Mouse (Mus musculus) layer of hippocampus, postnatal 10 days (tissue): Measurements from ENCODE around the gene Impad1. TPM values are rescaled to one million over a fixed set of nuclear protein-coding genes. Genes with fewer than 3 reads are reported as not detected.
A peak's percentile ranks its signal among the peaks of the same experiment; 100 is the strongest.

ENCODE experiments used
- DNase-seq, 2 experiments: peaks; one replicate each; pipeline ENCODE4 v3.0.0; 2021; ENCODE audit warnings: low spot score in 2 of 2
- long read RNA-seq: library from polyadenylated mRNA; stranded (forward); transcript quantifications from one replicate; pipeline ENCODE4 v2.0.0, GENCODE M21; 2023
- total RNA-seq, 2 experiments: library from RNA; stranded (reverse); gene quantifications; 2 replicates each; pipeline ENCODE4 v1.2.3; 2021

Impad1 gene
- 10 to 100 TPM; 82.8 to 83.4 TPM for total RNA-seq
- long read RNA-seq, full-length matches to known transcripts, result 13 of 24 reads
- long read RNA-seq, partial matches to known transcripts, result 11 of 24 reads
- long read RNA-seq, other reads (novel, unspliced or antisense), result 0 of 24 reads

- DNase-seq, result peak; percentile 86 to 90
These were observed at the start of gene Impad1 for GRCm38 (mm10) chr4:4792992-4793834. Gene Impad1 (minus strand): TSS chr4:4793355.

GRCm38 (mm10) chr4:4840145-4840544 is 47.0 kb upstream of the Impad1 start:
- no peak for DNase-seq

- no peak for DNase-seq
These were observed 40.7 kb upstream of the Impad1 start for GRCm38 (mm10) chr4:4833789-4834295.

GRCm38 (mm10) chr4:4828131-4828530 is 35.0 kb upstream of the Impad1 start:
- DNase-seq, result no peak

GRCm38 (mm10) chr4:4822119-4822518 is 29.0 kb upstream of the Impad1 start:
- no peak for DNase-seq

GRCm38 (mm10) chr4:4792141-4792991 is 789 bp downstream of the Impad1 start:
- DNase-seq, result peak; percentile 55 to 67

GRCm38 (mm10) chr4:4791180-4791579 is 2.0 kb downstream of the Impad1 start:
- DNase-seq, result no peak

- DNase-seq, result no peak
These were observed 8.0 kb downstream of the Impad1 start for GRCm38 (mm10) chr4:4785169-4785568.

- no peak for DNase-seq
These were observed 8.8 kb downstream of the Impad1 start for GRCm38 (mm10) chr4:4784305-4784704.

GRCm38 (mm10) chr4:4783686-4783957 is 9.5 kb downstream of the Impad1 start:
- no peak for DNase-seq

GRCm38 (mm10) chr4:4782882-4783685 is 10.1 kb downstream of the Impad1 start:
- DNase-seq, result no peak

GRCm38 (mm10) chr4:4779265-4779770 is 13.8 kb downstream of the Impad1 start:
- DNase-seq, result no peak

GRCm38 (mm10) chr4:4771523-4772114 is 21.5 kb downstream of the Impad1 start:
- no peak for DNase-seq

GRCm38 (mm10) chr4:4765806-4766205 is 27.3 kb downstream of the Impad1 start:
- no peak for DNase-seq

GRCm38 (mm10) chr4:4758376-4758775 is 34.8 kb downstream of the Impad1 start:
- DNase-seq, result no peak

GRCm38 (mm10) chr4:4729427-4729826 is 63.7 kb downstream of the Impad1 start:
- peak in 1 of 2 experiments; percentile 20 for DNase-seq

- DNase-seq, result no peak
These were observed 66.8 kb downstream of the Impad1 start for GRCm38 (mm10) chr4:4726241-4726776.

GRCm38 (mm10) chr4:4723821-4724220 is 69.3 kb downstream of the Impad1 start:
- DNase-seq, result no peak

GRCm38 (mm10) chr4:4722081-4722480 is 71.1 kb downstream of the Impad1 start:
- DNase-seq, result no peak

GRCm38 (mm10) chr4:4717763-4718347 is 75.3 kb downstream of the Impad1 start:
- DNase-seq, result peak; percentile 43 to 58
